Mouse (Mus musculus): ENCODE data around the gene Adk. TPM values are rescaled to one million over a fixed set of nuclear protein-coding genes. Genes with fewer than 3 reads are reported as not detected.

Gene Adk
- polyA plus RNA-seq, 1 experiment from 2014 or later: 40.0 TPM

DNA sequence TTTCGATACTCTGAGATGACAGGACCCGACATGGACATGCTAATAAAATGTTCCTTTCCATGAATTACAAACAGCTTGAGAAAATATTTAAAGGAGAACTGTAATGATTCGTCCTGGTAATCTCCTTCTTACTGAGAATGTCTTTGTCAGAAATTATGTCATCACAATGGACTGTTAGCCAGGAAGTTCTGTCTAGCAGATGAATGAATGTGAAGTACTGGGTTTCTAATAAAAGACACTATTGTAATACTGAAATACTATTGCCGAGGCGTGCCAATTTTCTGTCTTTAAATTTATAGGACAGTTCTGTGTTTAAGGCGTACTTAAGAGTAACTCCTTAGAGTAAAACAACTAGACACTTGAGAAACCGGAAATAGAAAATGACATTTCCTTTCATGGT, 231.7 kb downstream of the Adk start:
- Histone ChIP-seq H3K9me3 (replicated peaks) (no peaks in the 10 kb centered on the region), H3K27ac (replicated peaks) (no peak overlapping the region), H3K27me3 (replicated peaks) (no peaks in the 10 kb centered on the region), H3K4me2 (no peak overlapping the region), H3K4me1 (0 out of 2 replicates have a peak, but pooled peaks cover 6% of the 10 kb centered on the region), H3K4me3 (replicated peaks) (no peak overlapping the region), H3K36me3 (no peaks in the 10 kb centered on the region), H3K9ac (replicated peaks) (no peak overlapping the region)
- 54% methylated on average over 7 of the region's 7 CpGs for WGBS
- ATAC-seq (ENCODE audit: low FRiP score): no peak

DNA sequence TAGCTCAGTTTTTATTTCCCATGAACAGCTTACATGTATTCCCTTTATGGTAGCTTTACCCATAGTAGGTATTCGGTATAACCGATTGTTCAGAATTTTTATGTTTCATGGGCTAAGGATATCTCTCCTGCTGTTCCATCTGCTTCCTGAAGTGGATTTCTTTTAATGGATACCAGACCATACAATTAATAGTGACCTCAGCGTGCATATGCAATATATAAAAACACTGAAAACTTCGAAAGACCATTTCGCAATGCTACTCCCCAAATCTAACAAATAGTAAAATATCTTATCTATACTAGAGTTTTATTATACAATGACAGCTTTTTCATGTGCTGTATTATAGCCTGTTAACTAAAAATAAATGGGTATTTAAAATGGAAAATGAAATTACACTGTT, 232.5 kb downstream of the Adk start:
- no peak overlapping the region for H3K9ac ChIP-seq (replicated peaks)
- H3K36me3 ChIP-seq: no peaks in the 10 kb centered on the region
- no peaks in the 10 kb centered on the region for H3K27me3 ChIP-seq (replicated peaks)
- H3K4me2 ChIP-seq: no peak overlapping the region
- ATAC-seq (ENCODE audit: low FRiP score): no peak
- H3K9me3 ChIP-seq (replicated peaks): no peaks in the 10 kb centered on the region
- H3K27ac ChIP-seq (replicated peaks): no peak overlapping the region
- 78% methylated on average over 5 of the region's 5 CpGs for WGBS
- H3K4me1 ChIP-seq: 0 out of 2 replicates have a peak, but pooled peaks cover 6% of the 10 kb centered on the region
- H3K4me3 ChIP-seq (replicated peaks): no peak overlapping the region

DNA sequence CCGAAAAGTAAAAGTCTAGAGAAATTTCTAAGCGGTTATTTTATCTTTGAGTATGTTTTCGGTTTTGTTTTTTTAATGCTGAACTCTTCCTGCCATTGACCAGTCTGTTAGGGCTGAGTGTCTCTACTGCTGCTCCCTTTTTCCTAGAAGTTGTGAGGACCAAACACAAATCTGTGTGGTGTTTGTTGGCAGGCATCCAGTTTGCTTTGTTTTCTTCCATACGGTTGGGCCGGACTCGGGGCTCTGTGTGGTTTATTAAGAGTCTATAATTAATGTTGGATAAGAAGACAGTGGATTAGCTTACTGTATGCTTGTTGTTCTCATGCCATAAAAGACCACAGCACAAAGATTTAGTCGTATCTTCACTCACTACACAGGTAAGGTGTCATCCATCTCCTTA, 233.9 kb downstream of the Adk start:
- Histone ChIP-seq H3K9me3 (replicated peaks) (no peaks in the 10 kb centered on the region), H3K4me2 (no peak overlapping the region), H3K9ac (replicated peaks) (no peak overlapping the region), H3K4me3 (replicated peaks) (no peak overlapping the region), H3K27ac (replicated peaks) (no peak overlapping the region), H3K4me1 (0 out of 2 replicates have a peak, but pooled peaks cover 6% of the 10 kb centered on the region), H3K27me3 (replicated peaks) (no peaks in the 10 kb centered on the region), H3K36me3 (no peaks in the 10 kb centered on the region)
- 67% methylated on average over 7 of the region's 7 CpGs for WGBS
- ATAC-seq (ENCODE audit: low FRiP score): no peak

DNA sequence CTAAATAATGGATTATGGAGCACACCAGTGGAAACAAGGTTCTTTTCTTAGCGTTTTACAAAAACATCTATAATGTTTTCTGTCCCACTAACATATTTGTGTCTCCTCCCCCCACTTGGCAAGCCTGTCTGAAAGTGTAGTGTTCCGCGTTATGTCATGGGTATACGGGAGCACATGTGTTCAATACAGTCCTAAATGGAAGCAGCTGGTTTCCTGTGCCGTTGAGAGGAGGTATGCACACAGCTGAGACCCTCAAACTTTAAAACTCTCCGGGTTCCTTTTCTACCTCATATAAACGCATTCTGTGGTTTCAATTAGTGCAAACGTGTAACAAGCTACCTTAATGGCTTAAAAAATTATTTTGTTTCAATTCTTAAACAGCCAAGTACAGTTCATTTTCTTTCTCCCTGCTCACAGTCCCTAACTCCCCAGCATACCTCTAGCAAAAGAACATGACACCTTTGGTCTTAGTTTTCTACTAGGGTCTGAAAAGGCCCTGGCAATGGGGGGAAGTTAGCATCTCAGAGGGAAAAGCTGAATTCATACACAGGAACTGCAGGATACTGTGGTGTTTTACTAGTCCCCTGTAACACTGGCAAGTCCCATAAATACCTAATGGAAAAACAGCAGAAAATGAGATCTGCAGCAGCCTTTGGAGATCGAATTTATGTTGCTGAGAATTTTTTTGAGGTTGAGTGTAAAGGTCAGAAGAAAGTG, 235.5 kb downstream of the Adk start:
- Histone ChIP-seq H3K9me3 (replicated peaks) (no peaks in the 10 kb centered on the region), H3K4me3 (replicated peaks) (no peak overlapping the region), H3K27ac (replicated peaks) (no peak overlapping the region), H3K4me1 (0 out of 2 replicates have a peak, but pooled peaks cover 6% of the 10 kb centered on the region), H3K27me3 (replicated peaks) (no peaks in the 10 kb centered on the region), H3K9ac (replicated peaks) (no peak overlapping the region), H3K4me2 (no peak overlapping the region), H3K36me3 (no peaks in the 10 kb centered on the region)
- WGBS: 55% methylated on average over 9 of the region's 9 CpGs
- no peak for ATAC-seq (ENCODE audit: low FRiP score)

DNA sequence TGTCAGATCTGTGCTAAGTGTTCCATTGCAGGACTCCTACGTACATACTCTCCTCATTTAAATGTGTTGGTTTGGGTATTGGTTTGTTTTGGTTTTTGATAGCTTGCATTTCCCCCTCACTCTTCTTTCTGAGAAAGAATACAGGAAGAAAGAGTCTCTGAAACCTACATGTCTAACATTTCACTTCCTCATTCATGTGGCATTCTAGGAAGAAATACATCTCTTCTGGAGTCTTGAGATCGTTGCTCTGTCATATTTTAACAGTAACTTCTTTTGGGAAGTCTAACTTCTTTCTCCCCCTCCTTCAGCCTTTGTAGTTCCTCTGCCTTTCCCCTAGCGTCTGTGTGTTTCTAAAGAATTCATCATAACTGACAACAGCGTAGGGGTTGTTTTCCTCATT, 247.4 kb downstream of the Adk start:
- Histone ChIP-seq H3K27me3 (replicated peaks) (no peaks in the 10 kb centered on the region), H3K4me3 (replicated peaks) (no peak overlapping the region), H3K27ac (replicated peaks) (no peak overlapping the region), H3K4me1 (no peaks in the 10 kb centered on the region), H3K36me3 (no peaks in the 10 kb centered on the region), H3K9me3 (replicated peaks) (no peaks in the 10 kb centered on the region), H3K9ac (replicated peaks) (no peak overlapping the region), H3K4me2 (no peak overlapping the region)
- WGBS: 83% methylated on average over 4 of the region's 4 CpGs
- ATAC-seq (ENCODE audit: low FRiP score): no peak

DNA sequence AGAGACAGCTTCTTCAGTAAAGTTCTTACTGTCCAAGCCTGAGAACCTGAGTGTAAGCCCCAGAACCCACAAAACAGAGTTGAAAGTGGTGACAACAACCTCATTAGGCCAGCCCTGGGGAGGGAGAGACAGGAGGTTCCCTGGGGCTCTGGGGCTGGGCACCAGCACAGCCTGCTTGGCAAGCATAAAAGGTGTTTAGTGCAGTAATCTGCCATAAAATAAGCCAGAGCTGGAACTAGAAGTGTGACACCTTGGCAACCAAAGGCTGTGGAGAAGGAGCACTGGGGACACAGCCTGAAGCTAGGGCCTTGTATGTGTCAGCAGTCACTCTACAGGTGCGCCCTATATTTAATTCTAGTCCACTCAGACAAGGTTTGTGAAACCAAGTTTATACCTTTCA, 252.4 kb downstream of the Adk start:
- H3K27me3 ChIP-seq (replicated peaks): no peaks in the 10 kb centered on the region
- no peaks in the 10 kb centered on the region for H3K4me1 ChIP-seq
- WGBS: 97% methylated on average over 1 of the region's 1 CpGs
- no peak for ATAC-seq (ENCODE audit: low FRiP score)
- H3K27ac ChIP-seq (replicated peaks): no peak overlapping the region
- H3K4me2 ChIP-seq: no peak overlapping the region
- no peaks in the 10 kb centered on the region for H3K36me3 ChIP-seq
- H3K9me3 ChIP-seq (replicated peaks): no peaks in the 10 kb centered on the region
- no peak overlapping the region for H3K4me3 ChIP-seq (replicated peaks)
- no peak overlapping the region for H3K9ac ChIP-seq (replicated peaks)

DNA sequence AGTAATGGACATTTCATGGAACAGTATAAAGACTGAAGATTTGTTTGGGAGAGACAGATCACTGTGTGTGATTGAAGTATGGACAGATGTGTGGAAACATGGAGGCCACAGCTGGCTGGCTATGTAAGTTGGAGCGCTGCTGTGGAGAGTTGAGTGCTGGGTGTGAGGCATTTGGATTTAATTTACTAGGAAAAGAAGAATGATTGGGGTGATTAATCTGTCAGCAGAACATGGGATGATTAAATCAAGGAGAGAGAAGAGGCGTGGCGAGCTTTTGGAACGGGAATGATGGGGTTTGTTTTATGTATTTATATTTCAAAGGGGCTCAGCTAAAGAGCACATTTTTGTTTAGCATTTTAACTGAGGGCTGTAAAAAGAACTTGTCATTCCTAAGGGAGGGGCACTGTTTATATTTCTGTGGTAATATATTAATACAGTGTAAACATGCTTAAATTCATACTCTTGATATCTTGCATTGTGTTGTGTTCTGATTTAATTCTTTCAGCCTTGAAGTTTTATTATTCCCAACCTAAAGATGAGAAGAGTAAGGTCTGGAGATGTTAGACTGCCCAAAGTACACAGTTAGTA, 256.1 kb downstream of the Adk start:
- H3K27me3 ChIP-seq (replicated peaks): no peaks in the 10 kb centered on the region
- H3K9ac ChIP-seq (replicated peaks): no peak overlapping the region
- no peak for ATAC-seq (ENCODE audit: low FRiP score)
- no peak overlapping the region for H3K4me2 ChIP-seq
- H3K4me1 ChIP-seq: no peaks in the 10 kb centered on the region
- no peaks in the 10 kb centered on the region for H3K9me3 ChIP-seq (replicated peaks)
- no peaks in the 10 kb centered on the region for H3K36me3 ChIP-seq
- H3K4me3 ChIP-seq (replicated peaks): no peak overlapping the region
- no peak overlapping the region for H3K27ac ChIP-seq (replicated peaks)
- 49% methylated on average over 4 of the region's 4 CpGs for WGBS

DNA sequence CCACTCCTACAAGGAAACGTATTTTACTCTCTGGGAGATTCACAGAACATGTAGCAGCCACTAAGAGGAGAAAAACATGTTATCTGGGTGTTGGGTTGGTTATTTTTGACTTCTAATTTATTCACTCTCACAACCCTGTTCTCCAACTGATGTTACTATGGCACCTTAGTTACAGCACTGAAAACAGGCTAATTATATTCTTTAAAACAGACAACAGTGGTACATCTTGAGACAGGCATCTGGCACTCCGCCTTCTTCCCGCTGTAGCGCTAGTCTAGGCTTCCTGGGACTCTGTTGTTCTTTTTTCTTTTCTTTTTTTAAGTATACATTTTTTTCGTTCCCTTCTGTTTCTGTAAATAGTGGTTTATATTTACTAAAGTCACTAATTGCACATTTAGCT, 258.2 kb downstream of the Adk start:
- Histone ChIP-seq H3K36me3 (no peaks in the 10 kb centered on the region), H3K4me1 (no peaks in the 10 kb centered on the region), H3K9ac (replicated peaks) (no peak overlapping the region), H3K27ac (replicated peaks) (no peak overlapping the region), H3K9me3 (replicated peaks) (no peaks in the 10 kb centered on the region), H3K4me2 (no peak overlapping the region), H3K4me3 (replicated peaks) (no peak overlapping the region), H3K27me3 (replicated peaks) (no peaks in the 10 kb centered on the region)
- 87% methylated on average over 5 of the region's 5 CpGs for WGBS
- no peak for ATAC-seq (ENCODE audit: low FRiP score)

DNA sequence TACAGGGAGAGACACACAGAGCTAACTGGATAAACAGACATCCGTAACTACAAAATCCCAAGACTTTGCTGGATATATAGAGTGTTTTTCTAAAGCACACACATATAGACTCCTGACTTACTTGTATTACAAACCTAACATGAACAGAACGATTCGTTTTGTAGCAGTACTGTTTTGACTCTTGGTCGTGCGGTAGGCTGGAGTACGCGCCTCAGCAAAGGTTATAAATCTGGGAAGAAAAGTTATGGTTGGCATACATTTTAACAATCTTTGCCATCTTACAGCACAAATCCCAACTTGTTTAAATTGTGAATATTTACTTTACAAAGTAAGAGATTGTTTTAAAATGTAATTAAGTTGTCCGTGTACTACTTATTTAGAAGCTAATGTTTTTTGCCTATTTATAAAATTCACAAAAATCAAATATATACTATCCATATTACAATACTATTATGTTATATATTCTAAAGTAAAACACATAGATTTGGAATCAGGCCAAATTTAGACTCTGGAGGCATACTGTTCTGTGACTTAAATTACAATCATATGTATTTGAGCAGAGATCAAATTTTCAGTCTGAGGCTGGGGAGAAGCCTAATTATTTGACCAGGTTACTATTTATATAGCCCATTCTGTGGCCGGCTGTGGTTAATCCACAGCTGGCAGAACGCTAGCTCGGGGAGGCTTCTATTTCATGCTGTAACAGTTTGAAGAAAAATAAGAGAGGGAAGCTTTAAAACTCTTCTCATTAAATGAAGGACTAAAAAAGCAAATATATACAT, 261.4 kb downstream of the Adk start:
- Histone ChIP-seq H3K9me3 (replicated peaks) (no peaks in the 10 kb centered on the region), H3K4me2 (no peak overlapping the region), H3K4me1 (no peaks in the 10 kb centered on the region), H3K27ac (replicated peaks) (no peak overlapping the region), H3K27me3 (replicated peaks) (no peaks in the 10 kb centered on the region), H3K9ac (replicated peaks) (no peak overlapping the region), H3K36me3 (no peaks in the 10 kb centered on the region), H3K4me3 (replicated peaks) (no peak overlapping the region)
- no peak for ATAC-seq (ENCODE audit: low FRiP score)
- WGBS: 81% methylated on average over 11 of the region's 11 CpGs

DNA sequence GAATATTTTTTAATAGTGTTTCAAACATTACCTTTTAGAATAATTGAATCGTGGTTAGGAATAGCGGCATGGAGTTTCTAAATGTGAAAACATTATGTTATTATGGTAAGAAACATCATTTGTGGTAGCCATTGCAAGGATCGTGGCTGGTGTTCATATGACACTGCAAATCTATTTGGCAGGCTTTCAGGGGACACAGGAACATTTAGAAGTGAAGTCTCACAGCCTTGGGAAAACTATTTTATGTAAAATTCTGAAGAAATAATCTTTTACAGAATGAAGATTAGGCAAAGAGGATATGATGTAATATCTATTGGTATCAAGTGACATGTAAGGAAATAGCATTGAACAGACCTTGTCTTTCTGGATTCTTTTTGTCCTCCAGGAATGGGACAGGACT, 262.1 kb downstream of the Adk start:
- Histone ChIP-seq H3K9ac (replicated peaks) (no peak overlapping the region), H3K27ac (replicated peaks) (no peak overlapping the region), H3K27me3 (replicated peaks) (no peaks in the 10 kb centered on the region), H3K4me1 (no peaks in the 10 kb centered on the region), H3K9me3 (replicated peaks) (no peaks in the 10 kb centered on the region), H3K4me2 (no peak overlapping the region), H3K4me3 (replicated peaks) (no peak overlapping the region), H3K36me3 (no peaks in the 10 kb centered on the region)
- WGBS: 86% methylated on average over 3 of the region's 3 CpGs
- ATAC-seq (ENCODE audit: low FRiP score): no peak

DNA sequence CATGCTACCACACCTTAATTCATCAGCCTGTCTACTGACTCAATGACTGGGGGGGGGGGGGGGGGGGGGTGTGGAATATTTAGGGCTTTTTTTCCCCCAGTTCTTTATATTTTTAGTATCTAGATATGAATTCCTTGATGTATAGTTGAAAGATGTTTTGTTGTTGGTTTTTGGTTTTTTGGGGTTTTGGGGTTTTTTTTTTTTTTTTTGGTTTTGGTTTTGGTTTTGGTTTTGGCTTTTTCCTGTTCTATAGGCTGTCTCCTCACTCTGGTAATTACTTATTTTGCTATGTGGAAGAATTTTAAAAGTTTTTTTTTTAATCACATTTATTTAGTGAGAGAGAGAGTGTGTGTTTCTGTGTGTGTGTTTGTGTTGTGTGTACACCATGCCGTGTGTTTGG, 282.5 kb downstream of the Adk start:
- no peak overlapping the region for H3K4me3 ChIP-seq (replicated peaks)
- no peak overlapping the region for H3K27ac ChIP-seq (replicated peaks)
- no peak for ATAC-seq (ENCODE audit: low FRiP score)
- no peak overlapping the region for H3K9ac ChIP-seq (replicated peaks)
- H3K27me3 ChIP-seq (replicated peaks): no peaks in the 10 kb centered on the region
- H3K36me3 ChIP-seq: no peaks in the 10 kb centered on the region
- no peak overlapping the region for H3K4me2 ChIP-seq
- WGBS: 83% methylated on average over 1 of the region's 1 CpGs
- no peaks in the 10 kb centered on the region for H3K9me3 ChIP-seq (replicated peaks)
- peaks cover 8% of the 10 kb centered on the region for H3K4me1 ChIP-seq

All from neural tube, embryonic 15.5 days (tissue).